Mouse (Mus musculus) heart, postnatal 14 days (tissue): ENCODE results near the gene Mcoln2. TPM values are rescaled to one million over a fixed set of nuclear protein-coding genes. Genes with fewer than 3 reads are reported as not detected.

ENCODE experiments used
- DNase-seq, 2 experiments: peaks; one replicate each; pipeline ENCODE4 v3.0.0; 2021 to 2022
- intact Hi-C: fragments of 180-260 bp; cut with DNase I; formaldehyde crosslinking; loops from one replicate; pipeline ENCODE4 v1.15.1; 2025
- long read RNA-seq, 2 experiments: library from polyadenylated mRNA; stranded (forward); transcript quantifications; one replicate each; pipeline ENCODE4 v2.0.0; 2021
- total RNA-seq, 2 experiments: library from RNA; stranded (reverse); gene quantifications; 2 replicates each; pipeline ENCODE4 v1.2.3; 2021

Gene Mcoln2
- total RNA-seq, result under 1 TPM; 0.12 to 0.29 TPM
- long read RNA-seq, experiment 1, result 0 reads
- long read RNA-seq, experiment 2, result 0 reads

GRCm38 (mm10) chr3:146149156-146150057 lies at the start of gene Mcoln2:
Gene Mcoln2 (plus strand): TSS chr3:146149833.
- DNase-seq, result peak in 1 of 2 experiments; percentile 20
- intact Hi-C loops, result no loop called here

GRCm38 (mm10) chr3:146099925-146100324 lies 49.7 kb upstream of the Mcoln2 start:
- no peak for DNase-seq
- intact Hi-C loops, result no loop called here

- intact Hi-C loops, result no loop called here
- DNase-seq, result peak in 1 of 2 experiments; percentile 21
Measured at GRCm38 (mm10) chr3:146102049-146102448, 47.6 kb upstream of the Mcoln2 start.

GRCm38 (mm10) chr3:146107116-146107849 lies 42.4 kb upstream of the Mcoln2 start:
- DNase-seq, result no peak
- intact Hi-C loops, result no loop called here

GRCm38 (mm10) chr3:146107921-146108571 lies 41.6 kb upstream of the Mcoln2 start, which contains the start of gene Wdr63:
Gene Wdr63 (minus strand): TSS chr3:146108130.
- DNase-seq, result peak in 1 of 2 experiments; percentile 53
- intact Hi-C loops, result no loop called here

GRCm38 (mm10) chr3:146108945-146109344 lies 40.7 kb upstream of the Mcoln2 start:
- no peak for DNase-seq
- intact Hi-C loops, result no loop called here

GRCm38 (mm10) chr3:146110358-146110757 lies 39.3 kb upstream of the Mcoln2 start:
- DNase-seq, result no peak
- intact Hi-C loops, result no loop called here

- DNase-seq, result no peak
- intact Hi-C loops, result no loop called here
Measured at GRCm38 (mm10) chr3:146110916-146111315, 38.7 kb upstream of the Mcoln2 start.

- DNase-seq, result no peak
- intact Hi-C loops, result no loop called here
Measured at GRCm38 (mm10) chr3:146117258-146117996, 32.2 kb upstream of the Mcoln2 start, which contains the start of gene Mcoln3. Gene Mcoln3 (plus strand): TSS chr3:146117450.

- DNase-seq, result no peak
- intact Hi-C loops, result no loop called here
Measured at GRCm38 (mm10) chr3:146117997-146118457, 31.6 kb upstream of the Mcoln2 start.

- intact Hi-C loops, result no loop called here
- DNase-seq, result no peak
Measured at GRCm38 (mm10) chr3:146121310-146122124, 28.1 kb upstream of the Mcoln2 start.

GRCm38 (mm10) chr3:146122125-146122420 lies 27.6 kb upstream of the Mcoln2 start:
- intact Hi-C loops, result no loop called here

GRCm38 (mm10) chr3:146122807-146123463 lies 26.7 kb upstream of the Mcoln2 start:
- intact Hi-C loops, result no loop called here
- DNase-seq, result no peak

More at GRCm38 (mm10) chr3:146122125-146122420, 27.6 kb upstream of the Mcoln2 start:
- DNase-seq, result no peak

- DNase-seq, result no peak
- intact Hi-C loops, result no loop called here
Measured at GRCm38 (mm10) chr3:146123464-146123825, 26.2 kb upstream of the Mcoln2 start.

- no peak for DNase-seq
- intact Hi-C loops, result no loop called here
Measured at GRCm38 (mm10) chr3:146127205-146127604, 22.4 kb upstream of the Mcoln2 start.

GRCm38 (mm10) chr3:146134834-146135233 lies 14.8 kb upstream of the Mcoln2 start:
- no peak for DNase-seq
- intact Hi-C loops, result no loop called here

GRCm38 (mm10) chr3:146135417-146135816 lies 14.2 kb upstream of the Mcoln2 start:
- no peak for DNase-seq
- intact Hi-C loops, result no loop called here

- no peak for DNase-seq
- intact Hi-C loops, result no loop called here
Measured at GRCm38 (mm10) chr3:146136422-146136821, 13.2 kb upstream of the Mcoln2 start.

- no peak for DNase-seq
- intact Hi-C loops, result no loop called here
Measured at GRCm38 (mm10) chr3:146140276-146140675, 9.4 kb upstream of the Mcoln2 start.
